Mouse (Mus musculus) hindbrain, postnatal 0 days (tissue): ENCODE data around the gene Lin54. TPM values are rescaled to one million over a fixed set of nuclear protein-coding genes. Genes with fewer than 3 reads are reported as not detected.
A peak's percentile ranks its signal among the peaks of the same experiment; 100 is the strongest.

Experiments
- ATAC-seq: fragments of 200-750 bp; cut with Nextera tagmentation; 2 replicates; pipeline ENCODE4 v1.8.0; 2017; ENCODE audit warnings: mild to moderate bottlenecking, moderate TSS enrichment, moderate library complexity
- DNase-seq: peaks from one replicate; pipeline ENCODE4 v3.0.0-alpha.2; 2015; ENCODE audit warnings: low spot score
- H3K27ac ChIP-seq: fragments of 300-500 bp; sonication (generic); 2 replicates; pipeline ENCODE4 v1.5.1; 2014; ENCODE audit warnings: mild to moderate bottlenecking
- H3K27me3 ChIP-seq: fragments of 300-500 bp; sonication (generic); 2 replicates; pipeline ENCODE4 v1.6.1; 2014; ENCODE audit warnings: low read length, mixed read lengths; ENCODE audit not compliant: insufficient read depth
- H3K36me3 ChIP-seq: fragments of 300-500 bp; sonication (generic); 2 replicates; pipeline ENCODE4 v1.6.1; 2014; ENCODE audit warnings: low read length, mixed read lengths; ENCODE audit not compliant: insufficient read depth
- H3K4me1 ChIP-seq: fragments of 300-500 bp; sonication (generic); 2 replicates; pipeline ENCODE4 v1.6.1; 2014; ENCODE audit warnings: antibody characterized with exemption, low read length, mixed read lengths; ENCODE audit not compliant: insufficient read depth
- H3K4me2 ChIP-seq: fragments of 300-500 bp; sonication (generic); 2 replicates; pipeline ENCODE4 v1.6.1; 2014; ENCODE audit warnings: low read depth, mild to moderate bottlenecking, low read length, moderate library complexity, mixed read lengths
- H3K4me3 ChIP-seq: fragments of 300-500 bp; sonication (generic); 2 replicates; pipeline ENCODE4 v1.5.1; 2014; ENCODE audit warnings: low read length
- H3K9ac ChIP-seq: fragments of 300-500 bp; sonication (generic); replicated peaks from 2 replicates; pipeline ENCODE4 v1.6.1; 2014; ENCODE audit warnings: mild to moderate bottlenecking, low read length, moderate library complexity, mixed read lengths
- H3K9me3 ChIP-seq: fragments of 300-500 bp; sonication (generic); 2 replicates; pipeline ENCODE4 v1.6.1; 2016; ENCODE audit warnings: low read length, mixed read lengths
- CTCF ChIP-seq: IDR thresholded peaks from 2 replicates; pipeline ENCODE4 v1.5.1; 2016; ENCODE audit warnings: antibody characterized with exemption, control low read depth, low read depth
- WGBS: fragments of 180-500 bp; shearing (Covaris S2); extraction: QIAGEN DNeasy Blood & Tissue Kit; methylation state at CpG from one replicate; pipeline ENCODE4 v1.1.7; 2014; 5-methylcytosine and 5-hydroxymethylcytosine counted together
- polyA plus RNA-seq: library from polyadenylated mRNA; unstranded; fragments of >200 nt; fragmentation: Nextera tagmentation; extraction: Ambion mirVana; gene quantifications from 2 replicates; pipeline ENCODE4 v1.2.1, GENCODE M21; 2015
- total RNA-seq: library from RNA; depleted of rRNA; stranded (reverse); fragments of >200 nt; gene quantifications from 2 replicates; pipeline ENCODE4 v1.2.3, GENCODE M21; 2014

The Lin54 gene
- total and polyA plus RNA-seq, 2 experiments from 2014 or later = 6.7 to 13.9 TPM

DNA sequence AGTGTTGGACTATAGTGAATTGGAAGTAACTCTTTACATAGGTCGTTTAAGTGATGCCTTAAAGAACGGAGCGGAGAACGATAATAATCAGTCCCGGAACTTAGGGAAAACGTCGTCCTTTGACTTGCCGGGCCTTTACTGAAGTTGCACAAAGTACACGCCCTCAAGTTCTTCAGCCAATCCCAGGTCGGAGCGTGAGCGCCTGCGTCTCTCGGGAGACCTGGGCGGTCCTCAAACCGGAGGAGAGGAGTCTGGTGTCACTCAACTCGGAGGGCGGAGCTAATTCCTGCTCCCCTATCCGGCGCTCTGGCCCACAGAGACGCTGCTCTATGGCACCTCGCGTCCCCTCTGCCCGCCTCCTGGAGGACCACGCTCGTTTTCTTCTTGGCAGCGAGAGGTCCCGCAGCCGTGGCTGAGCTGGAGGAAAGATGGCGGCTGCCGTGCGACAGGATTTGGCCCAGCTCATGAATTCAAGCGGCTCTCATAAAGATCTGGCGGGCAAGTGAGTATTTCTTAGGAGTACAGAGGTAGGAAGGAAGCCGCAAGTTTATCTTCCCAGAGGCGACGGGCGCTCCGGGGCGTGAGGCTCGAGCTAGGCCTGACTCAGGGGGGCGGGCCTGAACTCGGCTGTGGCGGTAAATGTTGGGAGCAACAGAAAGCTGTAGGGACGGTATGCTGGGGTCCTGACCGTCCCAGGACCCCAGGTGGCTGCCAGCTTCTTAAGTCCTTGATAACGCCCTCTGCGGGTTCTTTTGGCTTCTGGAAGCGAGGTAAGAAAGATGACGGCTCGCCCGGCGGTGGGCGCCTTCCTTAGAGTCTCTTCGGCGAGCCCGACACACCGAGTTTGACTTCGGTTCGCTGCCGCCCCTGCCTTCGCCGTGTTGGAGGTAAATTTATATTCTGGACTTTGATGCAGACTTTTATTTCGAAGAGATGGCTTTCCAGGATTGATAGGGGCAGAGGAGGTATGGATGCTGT, 17.9 kb upstream of the Lin54 start, which contains the start of gene Cops4:
TSS of gene Cops4 (plus strand) at position 261 of the 978 bp plus-strand sequence.
- H3K4me2 ChIP-seq = peak within 1 kb of the TSS; percentile 67
- ATAC-seq (peak; percentile 100), DNase-seq (peak; percentile 100)
- TF ChIP-seq CTCF = peak; percentile 40
- H3K9me3 ChIP-seq = no peaks in the 10 kb centered on the region
- H3K4me1 ChIP-seq = peaks cover 10% of the 10 kb centered on the region
- H3K36me3 ChIP-seq = no peaks in the 10 kb centered on the region
- peak within 1 kb of the TSS; percentile 85 for H3K4me3 ChIP-seq
- H3K9ac ChIP-seq = peak within 1 kb of the TSS; percentile 76
- under 1% methylated on average over 64 of the region's 64 CpGs for WGBS
- H3K27me3 ChIP-seq = no peaks in the 10 kb centered on the region
- H3K27ac ChIP-seq = peak within 1 kb of the TSS; percentile 81

DNA sequence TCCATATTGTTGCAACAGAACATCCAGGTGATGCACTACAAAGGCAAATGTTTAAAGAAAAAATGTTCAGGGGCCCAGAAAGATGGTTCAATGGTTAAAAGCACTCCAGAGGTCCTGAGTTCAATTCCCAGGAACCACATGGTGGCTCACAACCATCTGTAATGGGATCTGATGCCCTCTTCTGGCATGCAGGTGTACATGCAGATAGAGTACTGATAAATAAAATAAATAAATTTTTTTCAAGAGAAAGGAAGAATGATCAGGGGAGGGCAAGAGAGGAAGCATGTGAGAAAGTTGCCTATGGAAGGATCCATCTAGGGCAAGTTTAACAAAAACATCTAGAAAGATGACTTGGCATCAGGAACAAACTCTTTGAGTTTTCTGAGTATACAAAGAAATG, 12.1 kb upstream of the Lin54 start:
- H3K36me3 ChIP-seq = no peaks in the 10 kb centered on the region
- TF ChIP-seq CTCF = no peak
- no peak overlapping the region for H3K4me3 ChIP-seq
- H3K9ac ChIP-seq = no peak overlapping the region
- H3K4me1 ChIP-seq = peaks cover 2% of the 10 kb centered on the region
- ATAC-seq (no peak), DNase-seq (no peak)
- H3K27me3 ChIP-seq = no peaks in the 10 kb centered on the region
- no peak overlapping the region for H3K4me2 ChIP-seq
- no peaks in the 10 kb centered on the region for H3K9me3 ChIP-seq
- H3K27ac ChIP-seq = no peak overlapping the region

DNA sequence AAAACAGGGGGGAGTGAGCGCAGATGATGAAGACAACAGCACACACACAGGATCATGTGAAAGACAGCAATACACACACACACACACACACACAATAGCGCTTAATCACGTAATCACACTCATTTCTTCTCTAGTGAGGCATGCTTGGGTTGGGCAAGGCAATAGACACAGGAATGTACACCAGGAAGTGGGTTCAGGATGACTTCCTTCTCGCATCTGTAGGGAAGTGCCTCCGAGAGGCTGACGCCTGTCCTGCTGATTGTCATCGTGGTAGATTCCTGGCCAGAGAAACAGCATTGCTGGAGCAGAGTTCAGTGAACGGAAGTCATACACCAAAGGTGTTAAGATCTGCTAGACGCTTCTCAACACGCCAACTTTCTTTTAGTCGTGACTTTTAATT, 8.8 kb upstream of the Lin54 start:
- H3K27ac ChIP-seq = no peak overlapping the region
- H3K36me3 ChIP-seq = no peaks in the 10 kb centered on the region
- H3K4me1 ChIP-seq = no peaks in the 10 kb centered on the region
- 83% methylated on average over 11 of the region's 11 CpGs for WGBS
- no peak overlapping the region for H3K4me2 ChIP-seq
- no peak for ATAC-seq
- DNase-seq = no peak
- H3K4me3 ChIP-seq = no peak overlapping the region
- no peaks in the 10 kb centered on the region for H3K27me3 ChIP-seq
- no peaks in the 10 kb centered on the region for H3K9me3 ChIP-seq
- no peak for TF ChIP-seq CTCF
- no peak overlapping the region for H3K9ac ChIP-seq

DNA sequence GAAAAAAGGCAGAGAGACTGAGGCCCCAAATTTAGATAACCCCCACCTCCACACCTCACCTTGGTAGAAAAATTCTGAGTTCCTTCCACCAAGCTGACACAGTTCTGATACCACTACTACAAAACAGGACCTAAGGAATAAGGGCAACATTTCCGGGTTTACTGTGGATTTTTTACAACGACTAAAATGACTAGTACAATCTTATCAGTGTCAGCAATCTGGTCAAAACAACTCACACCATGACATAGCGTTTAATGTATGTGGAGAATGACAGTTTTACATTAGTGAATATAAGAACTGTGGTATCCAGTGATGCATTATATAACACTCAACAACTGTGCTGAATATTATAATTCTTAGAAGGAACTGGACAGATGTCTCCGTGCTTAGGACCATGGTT, 828 bp upstream of the Lin54 start:
- TF ChIP-seq CTCF = no peak
- no peak overlapping the region for H3K9ac ChIP-seq
- H3K27ac ChIP-seq = no peak overlapping the region
- peaks cover 12% of the 10 kb centered on the region; the same call in 1 of the 2 replicates for H3K4me1 ChIP-seq
- no peaks in the 10 kb centered on the region for H3K9me3 ChIP-seq
- WGBS = 86% methylated on average over 4 of the region's 4 CpGs
- DNase-seq (no peak), ATAC-seq (no peak)
- no peak overlapping the region for H3K4me2 ChIP-seq
- no peak overlapping the region for H3K4me3 ChIP-seq
- no peaks in the 10 kb centered on the region for H3K36me3 ChIP-seq
- no peaks in the 10 kb centered on the region for H3K27me3 ChIP-seq

DNA sequence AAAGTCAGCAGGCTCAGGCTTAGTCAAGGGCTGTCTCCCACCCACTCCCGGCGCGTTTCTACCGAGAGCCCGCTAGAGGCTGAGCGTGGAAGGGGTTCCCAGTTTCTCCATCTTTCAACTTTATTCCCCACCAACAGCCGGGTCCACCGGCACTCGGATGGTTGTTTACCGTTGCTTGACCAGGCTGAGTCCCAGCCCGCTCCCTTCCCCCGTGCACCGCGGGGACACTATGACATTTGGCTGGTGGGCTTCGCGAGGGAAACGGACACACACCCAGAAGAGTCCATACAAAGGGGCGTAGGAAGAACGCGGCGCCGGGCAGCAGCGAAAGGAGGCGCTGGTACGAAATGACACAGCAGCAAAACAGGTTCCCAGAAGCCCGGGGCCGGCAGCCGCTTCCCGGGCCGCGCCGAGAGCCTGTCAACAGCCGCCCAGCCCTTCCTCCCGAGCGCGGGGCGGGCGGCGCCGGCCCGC, 571 bp downstream of the Lin54 start:
- ATAC-seq = peak; percentile 22
- H3K4me3 ChIP-seq = peak overlapping the region; percentile 68

DNA sequence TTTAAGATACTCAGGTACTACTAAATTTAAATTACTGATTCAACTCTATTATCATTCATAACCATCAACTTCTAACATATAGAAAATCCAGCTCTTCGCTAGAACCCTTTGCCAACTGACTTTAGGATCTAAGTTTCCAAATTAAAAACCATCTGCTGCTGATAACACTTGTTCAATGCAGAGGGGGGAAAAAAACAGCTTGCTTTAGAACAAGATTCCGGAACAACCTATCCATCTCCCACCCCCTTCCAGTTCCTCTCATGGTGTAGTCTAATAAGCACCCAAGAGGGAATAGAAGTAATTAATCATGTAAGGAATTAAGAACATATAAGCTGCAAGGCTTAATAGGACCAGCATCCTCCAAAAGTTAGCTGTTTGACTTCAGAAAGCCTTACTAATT, 1.2 kb downstream of the Lin54 start:
- H3K36me3 ChIP-seq = no peaks in the 10 kb centered on the region
- DNase-seq (no peak), ATAC-seq (no peak)
- H3K9me3 ChIP-seq = no peaks in the 10 kb centered on the region
- H3K27ac ChIP-seq = peak overlapping the region; percentile 74
- peak overlapping the region; percentile 47; the same call in 1 of the 2 replicates for H3K9ac ChIP-seq
- peak overlapping the region; percentile 87 for H3K4me2 ChIP-seq
- H3K4me1 ChIP-seq = peaks cover 12% of the 10 kb centered on the region; the same call in 1 of the 2 replicates
- peak overlapping the region; percentile 68 for H3K4me3 ChIP-seq
- no peak for TF ChIP-seq CTCF
- H3K27me3 ChIP-seq = no peaks in the 10 kb centered on the region
- 17% methylated on average over 2 of the region's 2 CpGs for WGBS

More for the DNA sequence above, 571 bp downstream of the Lin54 start:
- DNase-seq = peak; percentile 55
- Histone ChIP-seq H3K27ac (peak overlapping the region; percentile 74), H3K4me1 (peaks cover 12% of the 10 kb centered on the region; the same call in 1 of the 2 replicates), H3K9ac (peak overlapping the region; percentile 47), H3K36me3 (no peaks in the 10 kb centered on the region), H3K9me3 (no peaks in the 10 kb centered on the region), H3K4me2 (peak overlapping the region; percentile 87), H3K27me3 (no peaks in the 10 kb centered on the region)
- WGBS = under 1% methylated on average over 41 of the region's 41 CpGs
- TF ChIP-seq CTCF = peak; percentile 31
